Mouse (Mus musculus): ENCODE data around the gene Vpreb1. TPM values are rescaled to one million over a fixed set of nuclear protein-coding genes. Genes with fewer than 3 reads are reported as not detected.
A peak's percentile ranks its signal among the peaks of the same experiment; 100 is the strongest.

The Vpreb1 gene
- 2.6 and 4.6 TPM in 2 replicates for polyA plus RNA-seq (2012; rRNA removed)

- WGBS: 0% methylated on average over 48 of the region's 49 CpGs
- Histone ChIP-seq H3K36me3 (ENCODE audit: control insufficient read depth, insufficient read depth, low read length) (peaks cover under 1% of the 10 kb centered on the region; the same call in 1 of the 2 replicates), H3K27ac (ENCODE audit: insufficient read depth, low read length) (peak within 1 kb of the TSS; percentile 79), H3K27me3 (ENCODE audit: control insufficient read depth, insufficient read depth, low read length) (no peaks in the 10 kb centered on the region), H3K4me1 (ENCODE audit: control insufficient read depth, insufficient read depth, insufficient read length) (peaks cover 4% of the 10 kb centered on the region; the same call in 1 of the 2 replicates), H3K4me3 (ENCODE audit: extremely low read depth, insufficient read depth, insufficient read length) (peak within 1 kb of the TSS; percentile 73)
- TF ChIP-seq POLR2A (IDR thresholded peaks at IDR 0.05; ENCODE audit: low read depth, low read length) (peak; percentile 59), CTCF (IDR thresholded peaks at IDR 0.05; ENCODE audit: extremely low read depth, insufficient read depth, insufficient read length, insufficient replicate concordance) (0 out of 2 replicates have a peak, but pooled peaks have one; percentile 0)
- DNase-seq (ENCODE audit: low read depth in 1 of 2, low spot score in 2 of 2): peak; percentile 79 to 84
Observed at GRCm38 (mm10) chr16:16870617-16871331, at the start of gene Vpreb1, which contains the start of gene Top3b. TSS of gene Vpreb1 (minus strand) at chr16:16870843. TSS of gene Top3b (plus strand) at chr16:16870736.

DNA sequence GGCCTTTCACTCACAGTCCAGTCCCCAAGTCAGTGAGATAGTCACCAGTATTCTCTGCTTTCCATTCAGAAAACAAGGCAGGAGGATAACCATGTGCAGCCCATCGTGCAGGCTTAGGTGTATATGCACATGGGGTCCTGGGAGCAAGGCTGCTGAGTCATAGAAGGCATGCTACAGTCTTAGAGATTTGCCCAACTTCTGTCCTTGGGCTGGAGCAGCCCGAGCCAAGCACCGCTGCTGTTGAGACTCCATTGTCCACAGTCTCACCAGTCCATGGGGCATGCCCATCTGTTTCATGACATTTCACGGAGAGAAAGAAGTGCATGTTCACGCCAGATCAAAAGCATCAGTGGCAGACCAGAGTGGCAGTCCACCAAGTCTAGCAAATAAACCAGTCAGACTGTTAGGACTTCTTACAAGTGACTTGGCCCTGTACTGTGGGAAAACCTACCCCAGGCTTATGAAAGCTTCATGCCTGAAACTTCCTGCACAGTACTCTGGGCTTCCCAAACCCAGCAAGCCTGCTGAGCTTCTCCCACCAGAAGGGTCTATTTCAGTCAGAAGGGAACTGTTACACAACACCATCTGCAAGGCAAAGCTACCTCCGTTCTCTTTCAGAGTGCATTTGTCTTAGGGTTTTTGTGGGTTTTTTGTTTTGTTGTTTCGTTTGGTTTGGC is 47.9 kb upstream of the Vpreb1 start:
- Histone ChIP-seq H3K27me3 (ENCODE audit: control insufficient read depth, insufficient read depth, low read length) (no peaks in the 10 kb centered on the region), H3K36me3 (ENCODE audit: control insufficient read depth, insufficient read depth, low read length) (peaks cover 20% of the 10 kb centered on the region), H3K27ac (ENCODE audit: insufficient read depth, low read length) (no peak overlapping the region), H3K4me1 (ENCODE audit: control insufficient read depth, insufficient read depth, insufficient read length) (no peaks in the 10 kb centered on the region), H3K4me3 (ENCODE audit: extremely low read depth, insufficient read depth, insufficient read length) (no peak overlapping the region)
- TF ChIP-seq CTCF (IDR thresholded peaks at IDR 0.05; ENCODE audit: extremely low read depth, insufficient read depth, insufficient read length, insufficient replicate concordance) (no peak), POLR2A (IDR thresholded peaks at IDR 0.05; ENCODE audit: low read depth, low read length) (no peak)
- DNase-seq (ENCODE audit: low read depth in 1 of 2, low spot score in 2 of 2): no peak
- 89% methylated on average over 7 of the region's 7 CpGs for WGBS

- WGBS: 95% methylated on average over 1 of the region's 1 CpGs
- Histone ChIP-seq H3K4me3 (ENCODE audit: extremely low read depth, insufficient read depth, insufficient read length) (no peak overlapping the region), H3K36me3 (ENCODE audit: control insufficient read depth, insufficient read depth, low read length) (peaks cover 13% of the 10 kb centered on the region), H3K27me3 (ENCODE audit: control insufficient read depth, insufficient read depth, low read length) (no peaks in the 10 kb centered on the region), H3K4me1 (ENCODE audit: control insufficient read depth, insufficient read depth, insufficient read length) (no peaks in the 10 kb centered on the region), H3K27ac (ENCODE audit: insufficient read depth, low read length) (no peak overlapping the region)
- no peak for DNase-seq (ENCODE audit: low read depth in 1 of 2, low spot score in 2 of 2)
- TF ChIP-seq CTCF (IDR thresholded peaks at IDR 0.05; ENCODE audit: extremely low read depth, insufficient read depth, insufficient read length, insufficient replicate concordance) (no peak), POLR2A (IDR thresholded peaks at IDR 0.05; ENCODE audit: low read depth, low read length) (no peak)
Observed at GRCm38 (mm10) chr16:16913440-16913839, 42.8 kb upstream of the Vpreb1 start.

- no peak overlapping the region for H3K27ac ChIP-seq (ENCODE audit: insufficient read depth, low read length)
- 58% methylated on average over 13 of the region's 13 CpGs for WGBS
- TF ChIP-seq POLR2A (IDR thresholded peaks at IDR 0.05; ENCODE audit: low read depth, low read length): no peak
- TF ChIP-seq CTCF (IDR thresholded peaks at IDR 0.05; ENCODE audit: extremely low read depth, insufficient read depth, insufficient read length, insufficient replicate concordance): peak; percentile 92; the same call in 1 of the 2 replicates
Observed at GRCm38 (mm10) chr16:16911641-16912597, 41.3 kb upstream of the Vpreb1 start.

GRCm38 (mm10) chr16:16907799-16908198 is 37.2 kb upstream of the Vpreb1 start:
- WGBS: 54% methylated on average over 6 of the region's 6 CpGs
- H3K27ac ChIP-seq (ENCODE audit: insufficient read depth, low read length): peak overlapping the region; percentile 46
- DNase-seq (ENCODE audit: low read depth in 1 of 2, low spot score in 2 of 2): no peak
- H3K4me3 ChIP-seq (ENCODE audit: extremely low read depth, insufficient read depth, insufficient read length): no peak overlapping the region
- H3K36me3 ChIP-seq (ENCODE audit: control insufficient read depth, insufficient read depth, low read length): peaks cover 13% of the 10 kb centered on the region
- H3K27me3 ChIP-seq (ENCODE audit: control insufficient read depth, insufficient read depth, low read length): no peaks in the 10 kb centered on the region
- TF ChIP-seq CTCF (IDR thresholded peaks at IDR 0.05; ENCODE audit: extremely low read depth, insufficient read depth, insufficient read length, insufficient replicate concordance): no peak
- no peak for TF ChIP-seq POLR2A (IDR thresholded peaks at IDR 0.05; ENCODE audit: low read depth, low read length)
- H3K4me1 ChIP-seq (ENCODE audit: control insufficient read depth, insufficient read depth, insufficient read length): no peaks in the 10 kb centered on the region

More at GRCm38 (mm10) chr16:16911641-16912597, 41.3 kb upstream of the Vpreb1 start:
- H3K4me1 ChIP-seq (ENCODE audit: control insufficient read depth, insufficient read depth, insufficient read length): no peaks in the 10 kb centered on the region
- no peaks in the 10 kb centered on the region for H3K27me3 ChIP-seq (ENCODE audit: control insufficient read depth, insufficient read depth, low read length)
- no peak overlapping the region for H3K4me3 ChIP-seq (ENCODE audit: extremely low read depth, insufficient read depth, insufficient read length)
- peak; percentile 23 to 68 for DNase-seq (ENCODE audit: low read depth in 1 of 2, low spot score in 2 of 2)
- peaks cover 10% of the 10 kb centered on the region for H3K36me3 ChIP-seq (ENCODE audit: control insufficient read depth, insufficient read depth, low read length)

- 87% methylated on average over 5 of the region's 5 CpGs for WGBS
- H3K27me3 ChIP-seq (ENCODE audit: control insufficient read depth, insufficient read depth, low read length): no peaks in the 10 kb centered on the region
- no peak for DNase-seq (ENCODE audit: low read depth in 1 of 2, low spot score in 2 of 2)
- no peaks in the 10 kb centered on the region for H3K4me1 ChIP-seq (ENCODE audit: control insufficient read depth, insufficient read depth, insufficient read length)
- TF ChIP-seq POLR2A (IDR thresholded peaks at IDR 0.05; ENCODE audit: low read depth, low read length) (no peak), CTCF (IDR thresholded peaks at IDR 0.05; ENCODE audit: extremely low read depth, insufficient read depth, insufficient read length, insufficient replicate concordance) (no peak)
- no peak overlapping the region for H3K27ac ChIP-seq (ENCODE audit: insufficient read depth, low read length)
- no peak overlapping the region for H3K4me3 ChIP-seq (ENCODE audit: extremely low read depth, insufficient read depth, insufficient read length)
- H3K36me3 ChIP-seq (ENCODE audit: control insufficient read depth, insufficient read depth, low read length): peaks cover 12% of the 10 kb centered on the region
Observed at GRCm38 (mm10) chr16:16903188-16903587, 32.5 kb upstream of the Vpreb1 start.
